Comparison of ENCODE assay signal across 22 mouse cellular contexts in the genomic region with DNA sequence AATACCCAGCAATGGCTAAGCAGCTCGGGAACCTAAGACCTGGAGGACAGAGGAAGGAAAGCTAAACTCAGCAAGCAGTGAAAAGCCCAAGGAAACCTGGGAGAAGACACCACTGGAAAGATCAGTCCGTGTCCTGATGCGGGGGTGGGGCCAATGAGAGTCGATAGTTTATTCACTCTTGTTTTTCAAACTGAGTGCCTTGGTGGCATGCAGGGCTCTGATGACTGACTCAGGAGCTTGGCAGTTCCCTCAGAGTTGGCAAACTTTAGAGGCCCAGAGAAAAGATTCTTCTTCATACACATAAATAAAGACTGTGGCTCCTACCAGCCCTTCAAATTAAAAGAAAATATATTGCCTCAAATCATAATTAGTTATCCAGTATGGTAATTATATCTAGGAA. TPM values are rescaled to one million over a fixed set of nuclear protein-coding genes. Genes with fewer than 3 reads are reported as not detected.
DNase-seq lines count a peak whose midpoint lies in the region; ATAC-seq and TF ChIP-seq lines count a peak whose summit lies in the region.
"Had no signal": no experiment of that assay in that cellular context is flagged by ENCODE, and none has a peak within 500 bp of the region (broad histone marks: within the 10 kb centered on the region; RNA-seq: fewer than 3 reads in every experiment).

No protein-coding gene starts in this region.

- no peaks in the 10 kb centered on the region for H3K9me3 ChIP-seq in limb, embryonic 10.5 days (replicated peaks)
- no peaks in the 10 kb centered on the region for H3K9me3 ChIP-seq in kidney, embryonic 16.5 days (ENCODE audit: low read length)
- H3K9me3 ChIP-seq: embryonic facial prominence, embryonic 10.5 days; embryonic facial prominence, embryonic 12.5 days; forebrain, embryonic 10.5 days; forebrain, embryonic 12.5 days had no signal

- peaks cover 86% of the 10 kb centered on the region for H3K27me3 ChIP-seq in limb, embryonic 10.5 days (ENCODE audit: low read depth, poor library complexity, severe bottlenecking)
- H3K27me3 ChIP-seq in kidney, embryonic 16.5 days (ENCODE audit: insufficient read depth, low read length): peaks cover 8% of the 10 kb centered on the region; the same call in 1 of the 2 replicates

- WGBS in limb, embryonic 10.5 days: 84% methylated on average over 4 of the region's 4 CpGs
- 72% methylated on average over 4 of the region's 4 CpGs for whole genome bisulfite sequencing in kidney, embryonic 16.5 days

- TF ChIP-seq CTCF in embryonic fibroblast, embryonic 13.5 days (IDR thresholded peaks at IDR 0.05; ENCODE audit: borderline replicate concordance, insufficient read depth, low read length): no peak

- TF ChIP-seq POLR2A in embryonic fibroblast, embryonic 13.5 days (IDR thresholded peaks at IDR 0.05; ENCODE audit: low read depth, low read length): no peak

- peaks cover 6% of the 10 kb centered on the region; the same call in 1 of the 2 replicates for H3K4me1 ChIP-seq in embryonic fibroblast, embryonic 13.5 days (ENCODE audit: control insufficient read depth, insufficient read depth, low read length)
- no peaks in the 10 kb centered on the region for H3K4me1 ChIP-seq in limb, embryonic 10.5 days
- no peaks in the 10 kb centered on the region for H3K4me1 ChIP-seq in kidney, embryonic 16.5 days (ENCODE audit: insufficient read depth, low read length)
- H3K4me1 ChIP-seq: embryonic facial prominence, embryonic 10.5 days; embryonic facial prominence, embryonic 12.5 days; forebrain, embryonic 10.5 days; forebrain, embryonic 12.5 days had no signal

- H3K9ac ChIP-seq in kidney, embryonic 16.5 days (replicated peaks; ENCODE audit: low read length): no peak overlapping the region
- H3K9ac ChIP-seq: embryonic facial prominence, embryonic 12.5 days; forebrain, embryonic 12.5 days had no signal

- peak overlapping the region; percentile 96 for H3K27ac ChIP-seq in embryonic fibroblast, embryonic 13.5 days (ENCODE audit: insufficient read depth, low read length)
- H3K27ac ChIP-seq in limb, embryonic 10.5 days: no peak overlapping the region
- H3K27ac ChIP-seq in kidney, embryonic 16.5 days (ENCODE audit: low read length): no peak overlapping the region
- H3K27ac ChIP-seq: embryonic facial prominence, embryonic 10.5 days; embryonic facial prominence, embryonic 12.5 days; forebrain, embryonic 10.5 days; forebrain, embryonic 12.5 days had no signal

- H3K36me3 ChIP-seq in limb, embryonic 10.5 days: no peaks in the 10 kb centered on the region
- no peaks in the 10 kb centered on the region for H3K36me3 ChIP-seq in kidney, embryonic 16.5 days (ENCODE audit: insufficient read depth, low read length)
- H3K36me3 ChIP-seq: embryonic facial prominence, embryonic 10.5 days; embryonic facial prominence, embryonic 12.5 days; forebrain, embryonic 10.5 days; forebrain, embryonic 12.5 days had no signal

- no peak overlapping the region for H3K4me3 ChIP-seq in embryonic fibroblast, embryonic 13.5 days (ENCODE audit: insufficient read depth, low read length)
- no peak overlapping the region for H3K4me3 ChIP-seq in limb, embryonic 10.5 days
- no peak overlapping the region for H3K4me3 ChIP-seq in kidney, embryonic 16.5 days (ENCODE audit: low read length)
- H3K4me3 ChIP-seq: embryonic facial prominence, embryonic 10.5 days; embryonic facial prominence, embryonic 12.5 days; erythroblast, embryonic 14.5 days; forebrain, embryonic 10.5 days; forebrain, embryonic 12.5 days had no signal

- H3K4me2 ChIP-seq in kidney, embryonic 16.5 days (replicated peaks; ENCODE audit: low read depth, low read length): no peak overlapping the region
- H3K4me2 ChIP-seq: embryonic facial prominence, embryonic 12.5 days; forebrain, embryonic 12.5 days had no signal

- DNase-seq in 3134 (ENCODE audit: extremely low read depth, insufficient read length, low spot score) (peak; percentile 53), 3T3-L1 (ENCODE audit: low read depth, low spot score) (peak; percentile 58), NIH3T3 (ENCODE audit: low read depth) (peak; percentile 32)
- no peak for DNase-seq in limb, embryonic 10.5 days (ENCODE audit: low spot score)
- DNase-seq in thymus, postnatal 0 days (ENCODE audit: low spot score): no peak
- DNase-seq: adrenal gland, adult 8-10 months; adrenal gland, postnatal 14 days; adrenal gland, postnatal 36 days; cerebellum, adult 11-12 months; cerebellum, adult 2 months; cerebellum, adult 9-10 months; cerebellum, postnatal 10 days; cerebellum, postnatal 25 days had no signal

- ATAC-seq in kidney, embryonic 16.5 days (ENCODE audit: low FRiP score, low TSS enrichment): no peak
- ATAC-seq: forebrain, embryonic 14.5 days; forebrain, embryonic 16.5 days had no signal

RNA-seq across cellular contexts. Expression of gene Car5b, which starts 12.8 kb away (rescaled TPM):
- polyA plus RNA-seq in embryonic fibroblast, embryonic 13.5 days (2011; ENCODE audit: insufficient read length, low read depth, missing spikeins): 7.5 and 9.0 TPM in 2 replicates
- 0.19 and 0.34 TPM in 2 replicates for polyA plus RNA-seq in limb, embryonic 10.5 days (2016; fragmentation: Nextera tagmentation; extraction: Ambion mirVana)
- 0.15 and 0.22 TPM in 2 replicates for polyA plus RNA-seq in thymus, postnatal 0 days (2015; fragmentation: Nextera tagmentation; extraction: Ambion mirVana)
- polyA plus RNA-seq in kidney, embryonic 16.5 days (2015; fragmentation: Nextera tagmentation; extraction: Ambion mirVana): 2.3 and 2.4 TPM in 2 replicates
- polyA plus RNA-seq: erythroblast, embryonic 14.5 days had no signal

RNA-seq across cellular contexts. Expression of gene Zrsr2, which starts 56.5 kb away (rescaled TPM):
- 41.6 and 51.0 TPM in 2 replicates for polyA plus RNA-seq in embryonic fibroblast, embryonic 13.5 days (2011; ENCODE audit: insufficient read length, low read depth, missing spikeins)
- polyA plus RNA-seq in limb, embryonic 10.5 days (2016; fragmentation: Nextera tagmentation; extraction: Ambion mirVana): 68.1 and 70.2 TPM in 2 replicates
- polyA plus RNA-seq in thymus, postnatal 0 days (2015; fragmentation: Nextera tagmentation; extraction: Ambion mirVana): 51.3 and 55.6 TPM in 2 replicates
- polyA plus RNA-seq in kidney, embryonic 16.5 days (2015; fragmentation: Nextera tagmentation; extraction: Ambion mirVana): 49.1 and 59.8 TPM in 2 replicates

Comparison
In these comparisons a context has a peak if more than half of its experiments do, and no peak if none do; other contexts are left out.
1. DNase-seq: peak in 3134 (single experiment), 3T3-L1 (single experiment) and NIH3T3 (single experiment); none in limb, embryonic 10.5 days (single experiment) and thymus, postnatal 0 days (single experiment).